Mouse (Mus musculus): ENCODE results near the gene Prr23a1.

Gene Prr23a1

DNA sequence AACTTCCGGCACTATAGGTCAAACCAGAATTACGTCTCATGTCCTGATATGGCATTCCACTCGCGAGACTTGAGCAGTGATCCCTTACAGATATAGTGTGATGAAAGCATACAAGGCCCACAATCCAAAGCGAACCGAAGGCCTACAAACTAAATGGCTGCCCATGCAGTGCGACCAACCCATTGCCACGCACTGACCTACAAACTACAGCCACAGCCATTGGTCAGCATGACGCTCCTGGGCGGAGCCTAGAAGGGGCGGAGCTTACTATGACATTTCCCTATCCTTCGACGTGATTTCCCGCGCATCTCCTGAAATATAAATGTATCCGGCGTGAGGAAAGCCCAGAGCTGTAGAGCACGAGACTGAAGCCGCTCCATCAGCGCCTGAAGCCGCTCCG is at the start of gene Prr23a1:
Gene Prr23a1, plus strand, starts transcription at position 387 of the 400 bp plus-strand sequence.
- no peak for DNase-seq (ENCODE audit: low spot score in 2 of 2)

DNA sequence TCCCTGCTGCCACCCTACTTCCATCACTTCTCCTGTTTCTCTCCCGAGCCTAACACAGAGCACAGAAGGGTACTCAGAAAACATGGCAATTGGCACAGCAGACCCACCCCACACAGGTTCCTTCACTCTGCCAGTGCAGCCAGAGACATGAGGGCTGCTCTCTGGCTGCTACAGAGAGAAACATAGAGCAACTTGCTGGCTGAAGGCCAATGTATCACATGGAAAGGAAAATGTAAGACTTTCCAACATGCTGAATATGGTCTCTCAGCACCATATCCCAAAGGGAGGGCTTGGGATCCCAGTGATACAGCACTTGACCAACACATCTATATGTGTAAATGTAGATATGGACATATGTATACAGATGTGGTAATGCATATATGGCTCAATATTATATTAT is 43.3 kb upstream of the Prr23a1 start:
- no peak for DNase-seq (ENCODE audit: low spot score in 2 of 2)

DNA sequence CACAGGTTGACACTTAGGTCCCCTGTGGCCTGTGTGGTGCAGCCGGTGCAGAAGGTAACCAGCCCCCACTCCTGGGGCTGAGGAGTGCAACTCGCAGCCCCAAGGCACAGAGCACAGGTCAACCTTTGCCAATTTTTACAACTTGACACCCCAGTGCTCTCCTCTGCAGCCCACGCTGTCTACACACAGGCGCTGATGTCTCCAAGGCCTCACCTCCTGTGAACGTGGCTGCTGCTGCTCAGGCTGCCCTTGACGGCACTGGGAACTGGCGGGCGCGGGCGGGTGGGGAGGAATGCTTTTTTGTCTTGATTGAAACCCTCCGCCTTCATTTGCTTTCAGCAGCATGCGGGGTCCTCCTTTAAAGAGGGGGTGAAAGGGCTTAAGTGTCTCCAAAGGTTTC is 38.3 kb upstream of the Prr23a1 start:
- DNase-seq (ENCODE audit: low spot score in 2 of 2): no peak

DNA sequence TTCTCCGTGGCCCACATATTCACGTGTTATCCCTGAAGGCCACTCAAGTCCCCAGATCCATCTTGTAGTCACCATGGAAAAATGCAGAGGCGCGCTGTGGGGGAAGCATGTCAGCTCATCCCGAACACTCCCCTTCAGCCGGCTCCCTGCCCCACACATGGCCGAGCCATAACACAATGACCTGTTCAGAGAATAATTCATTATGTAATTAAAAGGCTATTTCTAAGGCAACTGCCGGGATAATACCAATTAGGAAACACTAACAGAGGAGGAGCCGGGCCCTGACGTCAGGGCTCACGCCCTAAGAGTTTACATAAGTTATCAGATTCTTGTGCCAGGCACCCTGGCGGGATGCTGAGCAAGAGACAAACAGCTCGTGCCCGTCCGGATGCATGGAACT is 36.8 kb upstream of the Prr23a1 start:
- no peak for DNase-seq (ENCODE audit: low spot score in 2 of 2)

DNA sequence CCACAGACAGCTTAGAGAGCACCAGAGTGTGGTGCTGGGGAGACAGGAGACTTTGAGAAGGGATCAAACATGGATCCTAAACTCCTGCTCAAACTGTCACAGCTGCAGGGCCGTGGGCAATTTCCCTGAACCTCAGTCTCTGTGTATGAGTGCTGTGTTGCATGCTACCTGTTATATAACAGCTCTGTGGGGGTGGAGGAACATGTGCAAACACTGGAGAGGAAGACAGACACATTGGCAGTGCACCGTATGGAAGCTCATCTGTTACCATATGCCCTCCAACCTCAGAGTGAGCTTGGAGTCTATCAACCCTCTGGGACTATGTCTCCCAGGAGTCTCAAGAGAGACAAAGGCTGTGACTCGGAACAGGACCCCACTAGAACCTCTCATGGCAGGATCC is 36.4 kb upstream of the Prr23a1 start:
- no peak for DNase-seq (ENCODE audit: low spot score in 2 of 2)

- DNase-seq (ENCODE audit: low spot score in 2 of 2): no peak
Measured at GRCm38 (mm10) chr9:98807631-98808030, 34.7 kb upstream of the Prr23a1 start.

DNA sequence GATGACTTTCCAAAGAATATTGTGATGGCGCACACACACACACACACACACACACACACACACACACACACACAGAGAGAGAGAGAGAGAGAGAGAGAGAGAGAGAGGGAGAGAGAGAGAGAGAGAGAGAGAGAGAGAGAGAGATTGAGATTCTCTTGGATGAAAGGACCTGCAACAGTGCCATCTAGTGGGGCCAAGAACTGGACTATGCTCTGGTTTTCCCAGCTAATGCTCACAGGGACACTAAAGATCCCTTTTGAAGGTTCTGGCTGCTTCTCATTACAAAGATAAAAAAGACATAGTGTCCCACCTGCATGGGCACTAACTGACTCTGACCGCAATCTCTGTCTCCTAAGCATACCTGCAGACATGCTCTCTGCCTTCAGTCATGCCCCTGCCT is 32.8 kb upstream of the Prr23a1 start:
- DNase-seq (ENCODE audit: low spot score in 2 of 2): peak; percentile 15 to 67

GRCm38 (mm10) chr9:98816066-98816465 is 26.2 kb upstream of the Prr23a1 start:
- DNase-seq (ENCODE audit: low spot score in 2 of 2): no peak

DNA sequence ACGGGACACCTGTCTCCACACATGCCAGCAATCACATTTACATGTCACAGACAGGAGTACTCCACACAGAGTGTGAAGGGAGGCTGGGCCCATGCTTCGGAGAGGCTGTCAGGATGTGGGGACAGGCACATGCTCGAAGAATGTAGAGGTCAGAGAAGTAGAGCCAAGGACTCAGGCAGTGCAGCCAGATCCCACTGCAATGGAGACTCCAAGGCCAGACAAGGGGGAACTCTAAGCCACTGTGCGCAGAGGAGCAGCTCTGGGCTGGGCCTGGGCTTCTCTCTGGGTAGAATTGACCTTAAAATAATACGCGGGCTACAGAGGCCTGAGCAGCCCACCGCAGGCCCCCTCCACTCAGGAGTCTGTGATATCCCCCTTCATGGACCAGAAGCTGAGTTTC is 24.7 kb upstream of the Prr23a1 start:
- DNase-seq (ENCODE audit: low spot score in 2 of 2): no peak

GRCm38 (mm10) chr9:98818971-98819370 is 23.3 kb upstream of the Prr23a1 start:
- no peak for DNase-seq (ENCODE audit: low spot score in 2 of 2)

- no peak for DNase-seq (ENCODE audit: low spot score in 2 of 2)
Measured at GRCm38 (mm10) chr9:98819481-98819880, 22.8 kb upstream of the Prr23a1 start.

- no peak for DNase-seq (ENCODE audit: low spot score in 2 of 2)
Measured at GRCm38 (mm10) chr9:98820461-98820860, 21.8 kb upstream of the Prr23a1 start.

- no peak for DNase-seq (ENCODE audit: low spot score in 2 of 2)
Measured at GRCm38 (mm10) chr9:98821067-98821466, 21.2 kb upstream of the Prr23a1 start.

DNA sequence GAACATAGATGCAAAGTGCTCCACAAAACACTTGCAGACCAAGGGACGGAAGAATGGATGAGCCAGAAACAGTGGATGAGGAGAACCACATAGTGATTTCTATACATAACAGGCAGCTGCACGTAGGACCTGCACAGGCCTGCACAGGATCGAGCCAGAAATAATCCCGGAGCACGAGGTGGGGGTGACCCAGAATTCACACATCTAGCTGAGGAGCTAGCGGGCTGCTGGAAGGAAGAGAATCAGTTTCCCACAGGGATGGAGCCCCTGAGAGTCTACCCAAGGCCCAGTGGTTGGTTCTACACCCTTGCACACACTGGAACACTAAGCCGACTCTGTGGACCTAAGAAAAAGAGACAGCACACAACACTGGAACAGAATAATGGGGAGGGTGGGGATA is 18.5 kb upstream of the Prr23a1 start:
- no peak for DNase-seq (ENCODE audit: low spot score in 2 of 2)

DNA sequence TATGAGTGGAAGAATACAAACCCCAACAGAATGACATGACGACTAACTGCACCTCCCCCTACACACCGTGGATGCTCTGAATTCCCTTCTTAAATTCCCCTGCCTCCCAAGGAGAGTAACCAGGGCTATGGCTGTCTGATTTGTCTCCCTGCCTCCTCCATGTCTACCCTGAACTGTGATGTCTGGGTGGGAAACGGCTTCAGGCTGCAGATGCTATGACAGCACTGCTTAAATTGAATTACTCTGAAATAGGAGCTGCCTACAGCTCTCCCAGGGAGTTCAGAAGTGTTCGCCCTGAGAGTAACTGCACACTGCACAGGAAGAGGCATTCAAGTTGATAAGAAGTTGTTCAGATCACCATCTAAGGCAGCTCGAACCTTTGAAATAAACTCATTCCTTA is 12.8 kb upstream of the Prr23a1 start:
- no peak for DNase-seq (ENCODE audit: low spot score in 2 of 2)

GRCm38 (mm10) chr9:98837537-98838074 is 4.7 kb upstream of the Prr23a1 start:
- no peak for DNase-seq (ENCODE audit: low spot score in 2 of 2)

- no peak for DNase-seq (ENCODE audit: low spot score in 2 of 2)
Measured at GRCm38 (mm10) chr9:98856210-98856609, 13.9 kb downstream of the Prr23a1 start, which contains the start of gene Prr23a2. TSS of gene Prr23a2 (plus strand) at chr9:98856494.

DNA sequence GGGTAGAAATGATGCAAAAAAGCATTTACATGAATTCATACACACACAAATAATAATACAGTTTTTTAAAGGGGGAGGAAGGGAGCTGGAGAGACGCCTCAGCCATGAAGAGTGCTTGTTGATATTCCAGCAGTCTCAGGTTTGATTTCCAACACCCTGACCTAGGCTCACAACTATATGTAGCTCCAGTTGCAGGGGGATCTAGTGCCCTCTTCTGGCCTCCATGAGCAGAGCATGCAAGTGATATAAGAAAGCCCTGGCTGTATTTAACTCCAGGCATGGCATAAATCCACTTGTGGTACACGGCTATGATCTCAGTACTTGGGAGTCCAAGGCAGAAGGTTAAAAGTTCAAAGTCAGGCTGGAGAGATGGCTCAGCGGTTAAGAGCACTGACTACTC is 21.2 kb downstream of the Prr23a1 start:
- DNase-seq (ENCODE audit: low spot score in 2 of 2): no peak

- no peak for DNase-seq (ENCODE audit: low spot score in 2 of 2)
Measured at GRCm38 (mm10) chr9:98864571-98864970, 22.3 kb downstream of the Prr23a1 start, which contains the start of gene Prr23a3. TSS of gene Prr23a3 (plus strand) at chr9:98864767.
